Mouse (Mus musculus) activated CD4-positive, CD25-positive, alpha-beta regulatory T cell (primary cell): ENCODE data around the gene Eng. TPM values are rescaled to one million over a fixed set of nuclear protein-coding genes. Genes with fewer than 3 reads are reported as not detected.

ENCODE experiments used
- polyA plus RNA-seq, 2 experiments: library from polyadenylated mRNA; unstranded; fragments of 100-300 nt; shearing (Covaris generic); gene quantifications; one replicate each; pipeline ENCODE4 v1.2.1; 2017

Gene Eng
- under 1 TPM in 1 of 2 experiments, not detected in 1; 0.80 TPM for polyA plus RNA-seq

GRCm38 (mm10) chr2:32646379-32647056, at the start of gene Eng:
Gene Eng (plus strand): TSS chr2:32646595.

GRCm38 (mm10) chr2:32599409-32599808, 47.0 kb upstream of the Eng start, which contains the start of gene St6galnac6:
Gene St6galnac6 (plus strand): TSS chr2:32599709.

GRCm38 (mm10) chr2:32621517-32621859, 24.9 kb upstream of the Eng start, which contains the start of gene Ak1:
Gene Ak1 (plus strand): TSS chr2:32621758.

GRCm38 (mm10) chr2:32704021-32704421, 57.6 kb downstream of the Eng start, which contains the start of gene Fpgs:
Gene Fpgs (minus strand): TSS chr2:32704145.

GRCm38 (mm10) chr2:32712934-32713817, 66.8 kb downstream of the Eng start, which contains the start of gene Cdk9:
Gene Cdk9 (minus strand): TSS chr2:32713076.

GRCm38 (mm10) chr2:32720681-32721229, 74.4 kb downstream of the Eng start, which contains the start of gene Sh2d3c:
Gene Sh2d3c (plus strand): TSS chr2:32721055.

Other genes starting within 250 kb of the Eng start
- gene Naif1, start 196.1 kb upstream of the Eng start, polyA plus RNA-seq: 1 to 10 TPM; 6.9 to 7.4 TPM
- gene Slc25a25, start 195.2 kb upstream of the Eng start, polyA plus RNA-seq: 10 to 100 TPM; 11.6 to 15.5 TPM
- 100 to 1,000 TPM; 118 to 128 TPM for gene Fam102a, start 111.3 kb upstream of the Eng start, polyA plus RNA-seq
- gene Dpm2, start 75.7 kb upstream of the Eng start, polyA plus RNA-seq: 100 to 1,000 TPM; 117 to 126 TPM
- under 1 TPM in 1 of 2 experiments, not detected in 1; 0.52 TPM for gene Pip5kl1, start 71.8 kb upstream of the Eng start, polyA plus RNA-seq
- gene 9430097D07Rik, start 70.9 kb upstream of the Eng start, polyA plus RNA-seq: not detected
- gene St6galnac4, start 59.5 kb upstream of the Eng start, polyA plus RNA-seq: 10 to 100 TPM; 39.3 to 52.8 TPM
- 1 to 10 TPM; 5.8 to 6.5 TPM for gene St6galnac6, start 46.9 kb upstream of the Eng start, polyA plus RNA-seq
- gene Ak1, start 24.8 kb upstream of the Eng start, polyA plus RNA-seq: under 1 TPM in 1 of 2 experiments, not detected in 1; 0.13 TPM
- 10 to 100 TPM; 11.0 to 16.7 TPM for gene Fpgs, start 57.5 kb downstream of the Eng start, polyA plus RNA-seq
- 100 to 1,000 TPM; 173 to 181 TPM for gene Cdk9, start 66.5 kb downstream of the Eng start, polyA plus RNA-seq
- 100 to 1,000 TPM; 105 to 112 TPM for gene Sh2d3c, start 74.5 kb downstream of the Eng start, polyA plus RNA-seq
- gene 6330409D20Rik, start 94.4 kb downstream of the Eng start, polyA plus RNA-seq: under 1 TPM; 0.48 to 0.95 TPM
- gene Tor2a, start 110.6 kb downstream of the Eng start, polyA plus RNA-seq: 10 to 100 TPM; 69.8 to 78.7 TPM
- gene Ttc16, start 129.0 kb downstream of the Eng start, polyA plus RNA-seq: 1 to 10 TPM in 1 of 2 experiments, under 1 TPM in 1; 0.79 to 3.5 TPM
- gene Ptrh1, start 129.2 kb downstream of the Eng start, polyA plus RNA-seq: 1 to 10 TPM; 2.9 to 4.3 TPM
- under 1 TPM; 0.15 to 0.39 TPM for gene Cfap157, start 137.8 kb downstream of the Eng start, polyA plus RNA-seq
- gene Stxbp1, start 200.7 kb downstream of the Eng start, polyA plus RNA-seq: 1 to 10 TPM; 2.8 to 3.4 TPM
- 1 to 10 TPM; 2.3 to 8.5 TPM for gene Fam129b, start 229.5 kb downstream of the Eng start, polyA plus RNA-seq